Mouse (Mus musculus): ENCODE results near the gene Ank.
A peak's percentile ranks its signal among the peaks of the same experiment; 100 is the strongest.

Ank gene

GRCm38 (mm10) chr15:27577915-27578780 lies 111.7 kb downstream of the Ank start:
- peaks cover 4% of the 10 kb centered on the region; the same call in 1 of the 2 replicates for H3K36me3 ChIP-seq (ENCODE audit: control insufficient read depth, insufficient read depth, low read length, poor library complexity, severe bottlenecking)
- DNase-seq (ENCODE audit: low read depth, low spot score): peak; percentile 29
- no peaks in the 10 kb centered on the region for H3K27me3 ChIP-seq (ENCODE audit: control insufficient read depth, insufficient read depth, low read length, poor library complexity, severe bottlenecking)

DNA sequence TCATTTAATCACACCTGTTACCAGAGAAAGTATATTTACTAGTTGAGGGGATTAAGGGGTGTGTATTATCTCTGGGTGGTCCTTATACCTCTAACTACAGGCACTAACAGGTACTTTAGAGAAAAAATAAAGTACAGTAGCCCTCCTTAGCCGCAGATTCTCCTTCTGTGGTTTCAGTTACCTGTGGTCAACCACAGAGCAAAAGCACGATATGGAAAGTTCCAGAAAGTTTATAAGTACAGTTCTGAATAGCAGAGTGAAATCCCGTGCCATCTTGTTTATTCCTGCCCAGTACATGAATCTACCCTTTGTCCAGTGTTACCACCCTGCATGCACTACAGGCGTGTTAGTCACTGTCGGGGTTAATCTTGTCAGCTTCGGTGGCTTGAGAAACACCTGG lies 112.4 kb downstream of the Ank start:
- no peaks in the 10 kb centered on the region for H3K27me3 ChIP-seq (ENCODE audit: control insufficient read depth, insufficient read depth, low read length, poor library complexity, severe bottlenecking)
- H3K36me3 ChIP-seq (ENCODE audit: control insufficient read depth, insufficient read depth, low read length, poor library complexity, severe bottlenecking): peaks cover 4% of the 10 kb centered on the region; the same call in 1 of the 2 replicates
- DNase-seq (ENCODE audit: low read depth, low spot score): no peak

GRCm38 (mm10) chr15:27579853-27580252 lies 113.4 kb downstream of the Ank start:
- peaks cover 4% of the 10 kb centered on the region; the same call in 1 of the 2 replicates for H3K36me3 ChIP-seq (ENCODE audit: control insufficient read depth, insufficient read depth, low read length, poor library complexity, severe bottlenecking)
- no peaks in the 10 kb centered on the region for H3K27me3 ChIP-seq (ENCODE audit: control insufficient read depth, insufficient read depth, low read length, poor library complexity, severe bottlenecking)
- no peak for DNase-seq (ENCODE audit: low read depth, low spot score)

DNA sequence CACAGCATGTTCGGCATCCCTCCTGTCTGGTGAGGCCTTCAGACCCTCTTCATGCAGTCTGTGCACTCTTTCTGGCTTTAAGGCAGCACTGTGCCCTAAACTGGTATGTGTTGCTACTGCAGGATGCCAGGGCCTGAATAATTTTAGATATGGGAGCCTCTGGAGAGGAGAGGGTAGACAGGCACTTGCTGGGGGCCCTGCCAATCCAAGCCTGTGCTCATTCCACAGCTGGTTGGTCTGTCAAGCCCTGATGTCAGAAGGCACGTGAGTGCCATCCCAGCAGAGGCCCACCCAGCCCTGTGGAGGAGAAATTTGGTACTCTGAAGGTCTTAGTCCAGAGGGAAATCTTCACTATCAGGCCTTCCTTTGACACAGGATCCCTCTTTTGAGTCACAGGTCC lies 114.3 kb downstream of the Ank start:
- no peak for DNase-seq (ENCODE audit: low read depth, low spot score)
- H3K36me3 ChIP-seq (ENCODE audit: control insufficient read depth, insufficient read depth, low read length, poor library complexity, severe bottlenecking): peaks cover 4% of the 10 kb centered on the region; the same call in 1 of the 2 replicates
- no peaks in the 10 kb centered on the region for H3K27me3 ChIP-seq (ENCODE audit: control insufficient read depth, insufficient read depth, low read length, poor library complexity, severe bottlenecking)

DNA sequence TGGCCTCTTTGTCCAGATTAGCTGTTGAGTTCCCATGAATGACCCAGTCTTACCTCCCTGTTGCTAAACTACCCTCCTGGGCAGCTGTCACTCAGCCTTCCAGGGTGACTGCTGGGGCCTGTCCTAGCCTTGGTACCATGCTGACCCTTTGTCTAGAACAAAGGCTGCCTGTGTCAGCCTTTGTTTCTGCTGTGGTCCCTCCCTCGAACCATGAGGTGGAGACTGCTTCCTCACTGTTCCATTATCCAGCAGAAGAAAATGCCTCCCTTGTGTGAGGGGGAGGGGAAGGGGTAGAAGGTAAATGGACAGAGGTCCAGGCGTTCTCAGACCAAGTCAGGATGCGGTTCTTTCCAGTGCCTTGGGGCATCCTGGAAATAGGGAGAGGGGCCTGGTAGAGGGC lies 115.2 kb downstream of the Ank start:
- DNase-seq (ENCODE audit: low read depth, low spot score): no peak
- Histone ChIP-seq H3K27me3 (ENCODE audit: control insufficient read depth, insufficient read depth, low read length, poor library complexity, severe bottlenecking) (no peaks in the 10 kb centered on the region), H3K36me3 (ENCODE audit: control insufficient read depth, insufficient read depth, low read length, poor library complexity, severe bottlenecking) (peaks cover 4% of the 10 kb centered on the region; the same call in 1 of the 2 replicates)

DNA sequence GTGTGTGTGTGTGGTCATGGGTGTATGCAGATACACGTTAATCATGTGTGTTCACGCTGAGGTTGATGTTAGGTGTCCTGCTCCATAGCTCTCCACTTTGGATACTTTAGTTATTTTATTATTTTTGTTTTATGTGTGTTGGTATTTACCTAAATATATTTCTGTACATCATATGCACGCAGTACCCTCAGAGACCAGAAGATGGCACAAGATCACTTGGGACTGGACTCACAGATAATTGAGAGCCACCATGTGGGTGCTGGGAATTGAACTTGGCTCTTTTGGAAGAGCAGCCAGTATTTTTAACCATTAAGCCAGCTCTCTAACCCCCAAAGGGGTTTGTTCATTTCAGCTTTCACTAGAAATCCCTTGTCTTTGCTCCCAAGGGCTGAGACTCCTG lies 116.0 kb downstream of the Ank start:
- peak; percentile 67 for DNase-seq (ENCODE audit: low read depth, low spot score)
- Histone ChIP-seq H3K27me3 (ENCODE audit: control insufficient read depth, insufficient read depth, low read length, poor library complexity, severe bottlenecking) (no peaks in the 10 kb centered on the region), H3K36me3 (ENCODE audit: control insufficient read depth, insufficient read depth, low read length, poor library complexity, severe bottlenecking) (peaks cover 4% of the 10 kb centered on the region; the same call in 1 of the 2 replicates)

DNA sequence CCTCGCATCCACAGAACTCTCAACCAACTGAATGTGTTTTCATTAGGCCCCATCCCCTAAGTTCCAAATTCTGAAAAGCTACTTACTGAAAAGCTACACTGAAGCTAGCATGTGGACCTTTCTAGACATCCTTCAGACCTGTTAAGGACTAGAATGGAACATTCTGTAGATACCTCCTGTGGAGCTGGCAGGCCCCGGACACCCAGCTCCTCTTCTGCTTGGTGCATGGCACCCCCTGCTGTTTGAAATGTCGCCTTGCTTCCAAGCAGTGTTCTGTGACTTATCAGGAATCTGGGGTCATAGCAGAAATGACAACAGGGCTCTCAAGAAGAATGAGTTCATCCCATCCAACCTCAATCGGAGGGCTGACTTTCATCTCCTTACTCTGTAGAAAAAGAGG lies 116.6 kb downstream of the Ank start:
- Histone ChIP-seq H3K27me3 (ENCODE audit: control insufficient read depth, insufficient read depth, low read length, poor library complexity, severe bottlenecking) (no peaks in the 10 kb centered on the region), H3K36me3 (ENCODE audit: control insufficient read depth, insufficient read depth, low read length, poor library complexity, severe bottlenecking) (peaks cover 4% of the 10 kb centered on the region; the same call in 1 of the 2 replicates)
- DNase-seq (ENCODE audit: low read depth, low spot score): peak; percentile 58

- H3K27me3 ChIP-seq (ENCODE audit: control insufficient read depth, insufficient read depth, low read length, poor library complexity, severe bottlenecking): no peaks in the 10 kb centered on the region
- peaks cover 4% of the 10 kb centered on the region; the same call in 1 of the 2 replicates for H3K36me3 ChIP-seq (ENCODE audit: control insufficient read depth, insufficient read depth, low read length, poor library complexity, severe bottlenecking)
- DNase-seq (ENCODE audit: low read depth, low spot score): no peak
Observed at GRCm38 (mm10) chr15:27583620-27584019, 117.1 kb downstream of the Ank start.

- Histone ChIP-seq H3K36me3 (ENCODE audit: control insufficient read depth, insufficient read depth, low read length, poor library complexity, severe bottlenecking) (peaks cover 4% of the 10 kb centered on the region; the same call in 1 of the 2 replicates), H3K27me3 (ENCODE audit: control insufficient read depth, insufficient read depth, low read length, poor library complexity, severe bottlenecking) (no peaks in the 10 kb centered on the region)
- DNase-seq (ENCODE audit: low read depth, low spot score): no peak
Observed at GRCm38 (mm10) chr15:27585466-27586092, 119.1 kb downstream of the Ank start.

DNA sequence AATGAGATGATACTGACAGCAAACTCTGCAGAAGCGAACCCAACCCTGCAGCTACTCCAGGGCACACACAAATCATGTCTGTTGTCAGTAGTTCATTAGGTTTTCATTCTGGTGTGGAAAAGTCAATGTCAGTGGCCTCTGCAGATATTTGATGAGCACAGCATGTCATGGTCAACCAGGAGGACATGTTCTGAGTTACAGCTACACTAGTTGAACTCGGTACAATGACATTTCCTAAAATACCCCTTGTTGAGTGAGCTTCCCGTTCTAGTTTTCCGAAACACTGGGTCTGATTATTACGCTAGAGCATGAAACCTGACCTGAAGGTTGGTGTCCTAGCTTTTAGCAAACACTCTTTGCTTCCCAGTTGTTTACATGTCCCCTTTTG lies 119.6 kb downstream of the Ank start:
- no peak for DNase-seq (ENCODE audit: low read depth, low spot score)
- H3K27me3 ChIP-seq (ENCODE audit: control insufficient read depth, insufficient read depth, low read length, poor library complexity, severe bottlenecking): no peaks in the 10 kb centered on the region
- H3K36me3 ChIP-seq (ENCODE audit: control insufficient read depth, insufficient read depth, low read length, poor library complexity, severe bottlenecking): peaks cover 4% of the 10 kb centered on the region; the same call in 1 of the 2 replicates

DNA sequence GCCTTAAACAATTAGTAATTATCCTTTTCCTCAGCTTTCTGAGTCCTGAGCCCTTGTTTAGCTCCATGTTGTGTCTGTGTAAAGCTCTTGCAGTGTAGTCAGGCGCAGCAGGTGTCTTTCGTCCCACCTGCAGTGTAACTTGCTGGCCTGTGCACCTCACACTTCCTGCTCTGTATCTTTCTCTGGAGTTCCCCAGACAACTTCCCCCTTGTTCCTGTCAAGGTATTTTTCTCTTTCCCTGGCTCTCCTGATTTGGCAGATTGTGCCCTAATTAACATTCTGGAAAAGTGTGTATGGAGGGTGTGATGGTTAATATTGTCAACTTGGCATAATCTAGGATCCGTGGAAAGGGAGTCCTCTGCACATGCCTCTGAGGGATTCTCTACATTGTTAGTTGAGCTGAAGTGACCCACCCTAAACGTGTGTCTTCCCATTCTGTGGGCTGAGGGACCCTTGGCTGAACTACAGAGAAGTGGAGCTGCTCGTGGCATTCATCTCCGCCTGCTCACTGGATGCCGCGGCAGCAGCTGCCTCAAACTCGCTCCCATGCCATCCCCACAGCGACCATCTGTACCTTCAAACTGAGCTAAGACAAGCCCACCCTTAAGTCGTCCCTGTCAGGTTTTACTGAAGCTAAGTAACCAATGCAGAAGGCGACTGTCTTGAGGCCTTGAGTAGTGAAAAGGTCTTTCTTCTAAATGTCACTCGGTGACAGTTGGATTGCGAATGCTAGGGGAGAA lies 121.8 kb downstream of the Ank start:
- H3K36me3 ChIP-seq (ENCODE audit: control insufficient read depth, insufficient read depth, low read length, poor library complexity, severe bottlenecking): no peaks in the 10 kb centered on the region
- no peaks in the 10 kb centered on the region for H3K27me3 ChIP-seq (ENCODE audit: control insufficient read depth, insufficient read depth, low read length, poor library complexity, severe bottlenecking)
- peak; percentile 50 for DNase-seq (ENCODE audit: low read depth, low spot score)

GRCm38 (mm10) chr15:27590812-27591211 lies 124.3 kb downstream of the Ank start:
- H3K36me3 ChIP-seq (ENCODE audit: control insufficient read depth, insufficient read depth, low read length, poor library complexity, severe bottlenecking): peaks cover 2% of the 10 kb centered on the region
- DNase-seq (ENCODE audit: low read depth, low spot score): no peak
- no peaks in the 10 kb centered on the region for H3K27me3 ChIP-seq (ENCODE audit: control insufficient read depth, insufficient read depth, low read length, poor library complexity, severe bottlenecking)

GRCm38 (mm10) chr15:27592620-27593320 lies 126.3 kb downstream of the Ank start:
- Histone ChIP-seq H3K36me3 (ENCODE audit: control insufficient read depth, insufficient read depth, low read length, poor library complexity, severe bottlenecking) (peaks cover 2% of the 10 kb centered on the region), H3K27me3 (ENCODE audit: control insufficient read depth, insufficient read depth, low read length, poor library complexity, severe bottlenecking) (no peaks in the 10 kb centered on the region)
- peak; percentile 58 for DNase-seq (ENCODE audit: low read depth, low spot score)

- H3K27me3 ChIP-seq (ENCODE audit: control insufficient read depth, insufficient read depth, low read length, poor library complexity, severe bottlenecking): no peaks in the 10 kb centered on the region
Observed at GRCm38 (mm10) chr15:27593717-27594116, 127.2 kb downstream of the Ank start.

More at GRCm38 (mm10) chr15:27593717-27594116, 127.2 kb downstream of the Ank start:
- peaks cover 6% of the 10 kb centered on the region for H3K36me3 ChIP-seq (ENCODE audit: control insufficient read depth, insufficient read depth, low read length, poor library complexity, severe bottlenecking)
- no peak for DNase-seq (ENCODE audit: low read depth, low spot score)

Data from splenic B cell, adult 2 months (primary cell).